Mouse (Mus musculus): Measurements from ENCODE around the gene Sf3b5.

- TF ChIP-seq POLR2A (IDR thresholded peaks at IDR 0.05; ENCODE audit: extremely low read depth, insufficient read depth, low read length), result no peak
- no peak for TF ChIP-seq CTCF (IDR thresholded peaks at IDR 0.05; ENCODE audit: low read depth, low read length)
These were observed 30.6 kb upstream of the Sf3b5 start for GRCm38 (mm10) chr10:12974572-12974971.

Data from liver, adult 2 months (tissue).